ENCODE assay signal across 23 mouse cellular contexts in the genomic region with DNA sequence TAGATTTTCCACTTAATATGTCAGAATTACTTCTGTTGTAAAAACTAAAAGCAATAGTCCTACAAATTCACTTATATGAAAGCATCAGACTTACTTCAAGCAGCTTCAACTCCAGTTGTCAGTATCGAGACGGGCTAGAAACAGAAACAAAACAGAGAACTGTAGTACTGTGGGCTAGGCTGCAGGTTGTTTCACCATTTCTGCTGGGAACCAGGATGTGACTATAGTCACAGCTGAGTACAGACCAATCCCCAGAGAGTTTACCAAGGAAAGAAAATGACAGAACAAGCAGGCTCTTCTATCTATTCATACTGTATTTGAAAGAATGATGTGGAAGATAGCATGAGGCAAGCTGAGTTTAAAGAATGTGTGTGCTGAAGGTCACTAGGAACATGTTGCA. TPM values are rescaled to one million over a fixed set of nuclear protein-coding genes. Genes with fewer than 3 reads are reported as not detected.
"Had no signal": no experiment of that assay in that cellular context is flagged by ENCODE, and none has a peak within 500 bp of the region (broad histone marks: within the 10 kb centered on the region; RNA-seq: fewer than 3 reads in every experiment).

No protein-coding gene starts in this region.

- H3K36me3 ChIP-seq: heart, embryonic 13.5 days; heart, embryonic 15.5 days; hindbrain, embryonic 15.5 days; intestine, embryonic 15.5 days; limb, embryonic 15.5 days had no signal

- DNase-seq: gastrocnemius, postnatal 14 days; gastrocnemius, postnatal 36 days; heart, adult 2 months; heart, postnatal 14 days; heart, postnatal 36 days; kidney, adult 18-20 months; kidney, adult 8-10 months; kidney, postnatal 10 days; kidney, postnatal 25 days; kidney, postnatal 4 days; left cerebral cortex, postnatal 4 days had no signal

- H3K27me3 ChIP-seq: heart, embryonic 13.5 days; heart, embryonic 15.5 days; hindbrain, embryonic 13.5 days; hindbrain, embryonic 15.5 days; intestine, embryonic 15.5 days; limb, embryonic 13.5 days; limb, embryonic 15.5 days had no signal

- ATAC-seq: hindbrain, postnatal 0 days; intestine, embryonic 15.5 days; intestine, postnatal 0 days had no signal

RNA-seq across cellular contexts. Expression of gene Fgfbp1, which starts 13.4 kb away (rescaled TPM):
- total RNA-seq: gastrocnemius, postnatal 14 days; heart, adult 2 months; heart, postnatal 36 days; hematopoietic stem cell, adult 5-6 weeks; liver, adult 2 months had no signal
- polyA plus RNA-seq: heart, embryonic 11.5 days; liver, adult 2 months had no signal
